Mouse (Mus musculus) central nervous system, embryonic 14 days (tissue): ENCODE results near the gene Angel1. TPM values are rescaled to one million over a fixed set of nuclear protein-coding genes. Genes with fewer than 3 reads are reported as not detected.

Experiments
- polyA plus RNA-seq: library from polyadenylated mRNA; depleted of rRNA; stranded (reverse); fragments of >200 nt; gene quantifications from 2 replicates; pipeline ENCODE4 v1.2.3, GENCODE M21; 2012; rRNA removed

Gene Angel1
- polyA plus RNA-seq, result 14.2 and 14.4 TPM in 2 replicates

GRCm38 (mm10) chr12:86726120-86726640 lies at the start of gene Angel1:
Angel1 (minus strand) TSS chr12:86726460.

GRCm38 (mm10) chr12:86734319-86734810 lies 8.1 kb upstream of the Angel1 start, which contains the start of gene Lrrc74a:
Lrrc74a (plus strand) TSS chr12:86734369.

DNA sequence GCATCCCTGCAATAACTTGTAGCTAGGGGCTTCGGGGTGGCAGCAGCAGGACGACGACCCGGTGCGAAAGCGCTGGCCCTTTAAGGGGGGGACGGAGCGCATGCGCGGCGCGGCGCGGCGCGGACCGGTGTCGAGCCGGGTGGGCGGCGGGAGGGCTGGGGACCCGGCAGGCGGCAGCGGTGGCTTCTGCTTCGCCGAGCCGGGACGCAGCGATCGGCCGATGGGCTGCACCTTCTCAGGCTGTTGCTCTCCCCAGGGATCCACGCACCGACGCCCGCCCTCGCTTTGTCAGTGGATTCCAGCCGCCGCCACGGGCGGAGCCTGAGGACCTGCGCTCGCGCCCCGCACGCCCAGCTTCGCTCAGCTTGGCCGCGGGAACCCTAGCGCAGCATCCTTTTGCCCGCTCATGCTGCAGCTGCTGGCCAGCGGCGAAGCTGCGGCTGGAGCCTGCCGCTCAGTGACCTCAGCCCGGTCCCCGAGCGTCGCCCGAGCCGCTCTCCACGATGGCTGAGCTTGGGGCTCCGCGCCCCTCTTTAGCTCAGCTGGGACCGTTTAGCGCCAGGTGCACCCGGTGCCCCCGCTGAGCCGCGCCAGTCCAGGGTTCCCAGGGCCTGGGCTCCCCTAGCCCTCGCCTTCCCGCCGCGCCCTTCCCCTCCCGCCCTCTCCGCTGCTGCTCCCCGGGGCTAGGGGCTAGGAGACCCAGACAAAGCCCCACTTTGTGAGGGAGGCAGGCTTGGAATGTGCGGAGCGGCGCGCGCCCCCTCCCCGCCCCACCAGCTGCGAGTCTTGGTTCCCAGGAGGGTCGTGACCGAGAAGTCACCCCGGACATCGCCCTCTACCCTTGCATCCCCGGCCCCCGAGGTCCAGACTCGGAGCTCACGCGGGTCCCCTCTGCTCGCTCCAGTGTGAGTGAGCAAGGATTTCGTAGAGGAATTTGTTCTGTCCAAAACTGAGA lies 47.4 kb downstream of the Angel1 start, which contains the start of gene Vash1:
Gene Vash1, plus strand, starts transcription at position 110 of the 955 bp plus-strand sequence.

Other genes starting within 250 kb of the Angel1 start
- 32.9 and 39.5 TPM in 2 replicates for gene Vash1, start 47.8 kb downstream of the Angel1 start, polyA plus RNA-seq
- not detected in 2 replicates for gene Lrrc74a, start 7.9 kb upstream of the Angel1 start, polyA plus RNA-seq
- 71.3 and 75.7 TPM in 2 replicates for gene Irf2bpl, start 158.3 kb upstream of the Angel1 start, polyA plus RNA-seq
- gene Cipc, start 220.6 kb upstream of the Angel1 start, polyA plus RNA-seq, result 48.2 and 54.7 TPM in 2 replicates